In genomic region chr16:52134631-52135227, GRCm38 (mm10) we compare ENCODE assay signal across 9 mouse cellular contexts.
DNase-seq lines count a peak whose midpoint lies in the region; ATAC-seq lines count a peak whose summit lies in the region.
"Had no signal": no experiment of that assay in that cellular context is flagged by ENCODE, and none has a peak within 500 bp of the region (broad histone marks: within the 10 kb centered on the region; RNA-seq: fewer than 3 reads in every experiment).

No protein-coding gene starts in this region.

- H3K27ac ChIP-seq in kidney, embryonic 14.5 days (ENCODE audit: low read depth, low read length): no peak overlapping the region
- no peak overlapping the region for H3K27ac ChIP-seq in embryonic facial prominence, embryonic 11.5 days (replicated peaks; ENCODE audit: low read depth, low read length)
- no peak overlapping the region for H3K27ac ChIP-seq in midbrain, embryonic 15.5 days

- ATAC-seq in kidney, embryonic 14.5 days (ENCODE audit: low FRiP score, low TSS enrichment): peak; percentile 52; the same call in 1 of the 2 replicates
- peak; percentile 90 for ATAC-seq in embryonic facial prominence, embryonic 11.5 days (replicated peaks; ENCODE audit: insufficient number of reproducible peaks, low FRiP score, low TSS enrichment, low read depth)
- 0 out of 2 replicates have a peak, but pooled peaks have one; percentile 46 for ATAC-seq in midbrain, embryonic 15.5 days (replicated peaks)

- H3K4me1 ChIP-seq in kidney, embryonic 14.5 days (ENCODE audit: control insufficient read depth, insufficient read depth, low read length): no peaks in the 10 kb centered on the region
- H3K4me1 ChIP-seq in embryonic facial prominence, embryonic 11.5 days (ENCODE audit: control insufficient read depth, insufficient read depth, low read length): no peaks in the 10 kb centered on the region; the same call in 1 of the 2 replicates
- no peaks in the 10 kb centered on the region for H3K4me1 ChIP-seq in midbrain, embryonic 15.5 days

- no peak overlapping the region for H3K9ac ChIP-seq in kidney, embryonic 14.5 days (ENCODE audit: low read depth, low read length)
- no peak overlapping the region for H3K9ac ChIP-seq in embryonic facial prominence, embryonic 11.5 days (replicated peaks; ENCODE audit: low read length)
- H3K9ac ChIP-seq in midbrain, embryonic 15.5 days: no peak overlapping the region

- no peak overlapping the region for H3K4me2 ChIP-seq in kidney, embryonic 14.5 days (replicated peaks; ENCODE audit: low read depth, low read length)
- H3K4me2 ChIP-seq in embryonic facial prominence, embryonic 11.5 days (ENCODE audit: low read depth, low read length): peak overlapping the region; percentile 6; the same call in 1 of the 2 replicates
- H3K4me2 ChIP-seq in midbrain, embryonic 15.5 days: no peak overlapping the region

- no peaks in the 10 kb centered on the region for H3K27me3 ChIP-seq in kidney, embryonic 14.5 days (ENCODE audit: control insufficient read depth, insufficient read depth, low read length)
- no peaks in the 10 kb centered on the region for H3K27me3 ChIP-seq in embryonic facial prominence, embryonic 11.5 days (ENCODE audit: control insufficient read depth, insufficient read depth, low read length)
- no peaks in the 10 kb centered on the region for H3K27me3 ChIP-seq in midbrain, embryonic 15.5 days (replicated peaks)
- H3K27me3 ChIP-seq: CH12.LX had no signal

- no peak for DNase-seq in kidney, adult 18-20 months
- peak; percentile 82 for DNase-seq in embryonic facial prominence, embryonic 11.5 days (ENCODE audit: low spot score)
- peak; percentile 24 for DNase-seq in gastrocnemius, postnatal 14 days
- DNase-seq in layer of hippocampus, adult 9-10 months (ENCODE audit: low spot score): peak; percentile 40
- no peak for DNase-seq in kidney, postnatal 4 days
- DNase-seq in spleen, adult 18-20 months: no peak

- H3K36me3 ChIP-seq in kidney, embryonic 14.5 days (ENCODE audit: control insufficient read depth, insufficient read depth, low read length): peaks cover 16% of the 10 kb centered on the region; the same call in 1 of the 2 replicates
- no peaks in the 10 kb centered on the region for H3K36me3 ChIP-seq in embryonic facial prominence, embryonic 11.5 days (replicated peaks; ENCODE audit: control insufficient read depth, insufficient read depth, low read depth, low read length)
- H3K36me3 ChIP-seq in midbrain, embryonic 15.5 days (replicated peaks): 0 out of 2 replicates have a peak, but pooled peaks cover 3% of the 10 kb centered on the region

- 65% methylated on average over 11 of the region's 11 CpGs for WGBS in kidney, embryonic 14.5 days
- 35% methylated on average over 11 of the region's 11 CpGs for WGBS in embryonic facial prominence, embryonic 11.5 days
- 65% methylated on average over 11 of the region's 11 CpGs for WGBS in midbrain, embryonic 15.5 days

- intact Hi-C loops in gastrocnemius, postnatal 14 days (cut with DNase I; ENCODE audit: low total_unique reads): no loop called here

- no peaks in the 10 kb centered on the region for H3K9me3 ChIP-seq in kidney, embryonic 14.5 days (ENCODE audit: control insufficient read depth, low read length)
- H3K9me3 ChIP-seq in embryonic facial prominence, embryonic 11.5 days (replicated peaks; ENCODE audit: control insufficient read depth, low read length): no peaks in the 10 kb centered on the region
- no peaks in the 10 kb centered on the region for H3K9me3 ChIP-seq in midbrain, embryonic 15.5 days

- no peak overlapping the region for H3K4me3 ChIP-seq in kidney, embryonic 14.5 days (ENCODE audit: low read length)
- no peak overlapping the region for H3K4me3 ChIP-seq in embryonic facial prominence, embryonic 11.5 days (ENCODE audit: low read depth, low read length)
- no peak overlapping the region for H3K4me3 ChIP-seq in midbrain, embryonic 15.5 days

Comparison
In these comparisons a context has a peak if more than half of its experiments do, and no peak if none do; other contexts are left out.
1. DNase-seq: peak in embryonic facial prominence, embryonic 11.5 days (single experiment), gastrocnemius, postnatal 14 days (single experiment) and layer of hippocampus, adult 9-10 months (single experiment); none in kidney, adult 18-20 months (single experiment), kidney, postnatal 4 days (0 of 2) and spleen, adult 18-20 months (0 of 2).
2. Peak in every context shown above with its lines, with median percentiles within 50 percentile points of each other: ATAC-seq.